Mouse (Mus musculus) c-Kit-negative CD71-positive TER-119-positive erythroid progenitor cells, embryonic 14.5 days (primary cell): ENCODE data around the gene Sox1.

Experiments
- DNase-seq: peaks from one replicate; pipeline ENCODE4 v3.0.0-alpha.2; 2013; ENCODE audit warnings: low read depth, low spot score

The Sox1 gene

GRCm38 (mm10) chr8:12395071-12396031 lies at the start of gene Sox1:
Gene Sox1 (plus strand): TSS chr8:12395295.
- DNase-seq, result no peak

- no peak for DNase-seq
Measured at GRCm38 (mm10) chr8:12345881-12346280, 49.2 kb upstream of the Sox1 start.

- no peak for DNase-seq
Measured at GRCm38 (mm10) chr8:12346870-12347269, 48.2 kb upstream of the Sox1 start.

DNA sequence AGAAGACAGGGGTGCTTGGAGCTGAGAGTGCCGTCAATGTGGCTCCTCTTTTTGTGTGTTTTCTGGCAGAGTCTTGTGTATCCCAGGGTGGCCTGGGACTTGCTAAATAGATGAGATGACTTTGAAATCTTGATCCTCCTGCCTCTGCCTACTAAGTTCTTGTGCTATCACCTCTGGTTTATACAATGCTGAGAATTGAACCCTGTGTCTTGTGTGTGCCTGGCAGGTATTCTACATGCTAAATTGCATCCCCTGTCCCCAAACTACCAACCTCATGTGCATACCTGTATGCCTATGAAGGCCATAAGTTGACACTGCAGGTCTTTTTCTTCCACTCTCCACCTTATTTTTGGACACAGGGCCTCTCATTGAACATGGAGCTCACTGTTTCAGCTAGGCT lies 46.8 kb upstream of the Sox1 start:
- no peak for DNase-seq

- no peak for DNase-seq
Measured at GRCm38 (mm10) chr8:12349591-12349990, 45.5 kb upstream of the Sox1 start.

DNA sequence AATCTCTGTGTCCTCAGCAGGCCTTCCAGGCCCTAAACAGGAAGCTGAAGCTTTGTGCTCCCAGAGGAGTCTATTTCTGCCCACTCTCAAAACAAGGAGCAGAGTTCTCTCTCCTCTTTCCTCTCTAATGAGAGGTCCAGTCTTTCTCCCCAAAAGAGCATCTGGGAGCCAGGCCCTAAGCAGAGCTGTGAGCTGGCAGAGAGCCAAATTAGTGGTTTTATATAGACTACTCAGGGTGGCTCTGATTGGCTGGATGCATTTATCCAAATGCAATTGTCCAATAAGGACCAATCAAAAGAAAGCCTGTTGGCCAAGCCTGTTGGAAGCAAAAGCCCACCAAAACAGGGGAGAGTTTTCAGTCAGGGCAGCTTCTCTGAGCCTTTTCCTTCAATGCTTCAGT lies 44.0 kb upstream of the Sox1 start:
- DNase-seq, result no peak

DNA sequence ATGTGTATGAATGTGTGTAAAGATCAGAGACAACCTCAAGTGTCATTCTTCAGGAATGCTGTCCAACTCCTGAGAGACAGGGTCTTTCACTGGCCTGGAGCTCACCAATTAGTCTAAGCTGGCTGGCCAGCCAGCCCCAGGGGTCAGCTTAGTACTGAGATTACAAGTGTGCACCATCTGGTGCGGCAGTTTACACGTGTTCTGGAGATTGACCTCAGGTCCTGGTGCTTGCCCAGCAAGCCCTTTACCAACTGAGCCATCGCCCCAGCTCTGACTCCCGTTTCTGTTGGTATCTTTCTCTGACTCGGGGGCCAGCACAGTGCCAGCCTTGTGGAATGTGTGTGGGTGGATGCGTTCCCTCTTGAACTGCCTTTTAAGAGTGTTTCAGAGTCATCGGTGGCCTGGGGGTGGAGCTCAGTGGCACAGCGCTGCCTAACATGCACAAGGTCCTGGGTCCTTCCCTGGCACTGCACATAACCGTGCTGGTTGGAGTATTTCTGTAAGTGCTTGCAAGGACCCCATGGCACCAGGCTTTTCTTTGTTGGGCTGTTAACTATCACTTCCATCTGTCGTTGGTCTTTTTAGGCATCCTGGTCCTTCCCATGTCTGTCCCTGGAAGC lies 40.6 kb upstream of the Sox1 start:
- no peak for DNase-seq

GRCm38 (mm10) chr8:12368161-12368560 lies 26.9 kb upstream of the Sox1 start:
- no peak for DNase-seq

- no peak for DNase-seq
Measured at GRCm38 (mm10) chr8:12368856-12369255, 26.2 kb upstream of the Sox1 start.

DNA sequence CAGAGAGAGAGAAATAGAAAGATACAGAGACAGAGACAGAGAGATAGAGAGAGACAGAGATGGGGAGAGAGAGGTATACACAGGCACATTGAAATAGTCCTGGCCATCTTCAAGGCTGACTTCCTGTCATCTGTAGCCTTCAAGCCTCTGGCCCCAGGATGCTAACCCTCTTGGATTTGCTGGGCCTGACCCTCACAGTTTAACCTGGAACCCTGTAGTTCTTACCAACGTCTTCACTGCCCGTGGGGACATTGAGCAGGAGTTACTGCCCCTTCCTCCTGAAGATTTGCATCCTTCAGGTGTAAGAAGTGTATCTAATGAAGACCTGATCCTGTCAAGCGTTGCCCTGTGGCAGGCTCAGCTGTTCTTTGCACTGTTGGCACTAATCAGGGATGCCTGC lies 14.0 kb upstream of the Sox1 start:
- DNase-seq, result no peak

GRCm38 (mm10) chr8:12382707-12383561 lies 12.2 kb upstream of the Sox1 start:
- DNase-seq, result no peak

GRCm38 (mm10) chr8:12383979-12384890 lies 10.9 kb upstream of the Sox1 start:
- no peak for DNase-seq

GRCm38 (mm10) chr8:12384996-12385685 lies 10.0 kb upstream of the Sox1 start:
- no peak for DNase-seq

- DNase-seq, result no peak
Measured at GRCm38 (mm10) chr8:12385686-12386488, 9.2 kb upstream of the Sox1 start.

DNA sequence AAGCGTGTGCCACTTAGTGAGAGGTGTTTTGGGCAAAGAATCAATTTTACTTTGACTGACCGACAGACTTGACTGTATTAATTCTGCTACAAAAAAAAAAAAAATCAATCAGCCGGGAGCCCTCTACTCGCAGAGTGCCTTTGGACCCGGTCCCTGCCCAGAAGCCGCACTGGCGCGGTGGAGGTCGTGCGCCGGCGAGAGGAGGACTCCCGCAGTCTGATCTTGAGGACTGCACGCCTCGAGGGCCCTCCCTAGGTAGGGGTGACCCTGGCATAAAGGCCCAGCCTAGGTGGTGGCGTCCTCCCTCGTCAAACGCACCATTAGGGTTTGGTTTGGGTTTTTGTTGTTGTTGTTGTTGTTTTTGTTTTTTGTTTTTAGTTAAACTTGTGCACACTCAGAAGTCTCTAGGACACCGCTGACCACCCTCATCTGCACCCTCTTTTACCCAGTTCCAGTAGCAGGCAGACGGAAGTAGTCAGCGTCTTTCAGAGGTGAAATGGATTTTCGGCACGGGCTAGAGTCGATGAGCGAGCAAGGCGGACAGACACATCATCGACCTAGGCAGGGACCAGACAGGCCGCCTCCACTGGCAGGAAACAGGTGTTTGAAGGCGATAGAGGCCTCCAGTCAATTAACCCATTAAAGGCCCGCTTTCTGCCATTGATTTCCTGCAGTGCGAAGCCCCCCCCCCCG lies 8.4 kb upstream of the Sox1 start:
- no peak for DNase-seq

DNA sequence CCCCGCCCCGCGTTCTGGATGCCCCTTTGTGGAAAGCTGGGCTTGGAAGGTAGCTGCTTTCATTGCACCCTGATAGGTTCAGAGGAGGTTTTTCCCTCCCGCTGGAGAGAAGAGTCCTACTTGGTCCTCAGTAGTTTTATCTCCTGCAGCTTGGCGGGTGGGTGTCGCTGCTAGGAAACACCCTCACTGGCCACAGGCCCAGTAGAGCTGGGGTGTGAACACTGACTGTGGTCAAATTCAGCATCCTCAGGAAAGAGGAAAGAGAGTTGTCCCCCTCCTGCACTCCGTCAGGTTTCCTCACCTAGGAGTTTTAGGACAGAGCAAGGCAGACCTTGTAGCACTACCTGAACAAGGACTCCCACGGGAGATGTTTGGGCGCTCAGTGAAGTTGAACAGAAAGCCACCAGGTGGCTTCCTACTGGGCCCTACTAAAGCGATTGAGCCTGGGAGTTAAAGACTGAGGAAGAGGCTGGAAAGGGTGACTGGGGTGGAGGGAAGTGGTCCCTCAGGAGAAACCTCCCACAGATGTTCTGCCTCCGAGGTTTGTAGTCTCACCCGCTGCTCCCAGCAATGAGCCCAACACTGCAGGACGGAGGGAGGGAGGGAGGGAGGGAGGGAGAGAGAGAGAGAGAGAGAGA lies 7.8 kb upstream of the Sox1 start:
- no peak for DNase-seq

- no peak for DNase-seq
Measured at GRCm38 (mm10) chr8:12387901-12388300, 7.2 kb upstream of the Sox1 start.

- no peak for DNase-seq
Measured at GRCm38 (mm10) chr8:12388390-12389115, 6.5 kb upstream of the Sox1 start.
